Mouse (Mus musculus): ENCODE results near the gene Atp5e.

Atp5e gene

DNA sequence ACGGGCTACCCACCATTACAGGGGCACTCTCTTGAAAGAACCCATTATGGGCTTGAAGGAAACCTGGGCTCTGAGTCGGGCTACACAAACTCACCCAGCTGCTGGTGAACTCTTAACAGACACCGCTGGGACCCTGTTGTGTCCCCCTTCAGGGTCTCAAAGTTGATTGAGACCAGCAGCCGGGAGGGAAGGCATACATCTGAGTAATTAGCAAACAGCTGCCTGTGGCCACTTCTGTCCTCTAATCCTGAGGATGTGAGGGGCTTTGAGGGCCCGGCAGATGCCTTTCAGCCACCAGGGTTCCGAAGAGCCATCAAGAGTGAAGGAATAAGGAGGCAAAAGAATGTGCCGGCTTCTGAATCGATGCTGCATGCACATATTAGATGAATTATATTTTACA, 17.0 kb downstream of the Atp5e start:
- DNase-seq (ENCODE audit: low spot score in 2 of 2), result no peak

DNA sequence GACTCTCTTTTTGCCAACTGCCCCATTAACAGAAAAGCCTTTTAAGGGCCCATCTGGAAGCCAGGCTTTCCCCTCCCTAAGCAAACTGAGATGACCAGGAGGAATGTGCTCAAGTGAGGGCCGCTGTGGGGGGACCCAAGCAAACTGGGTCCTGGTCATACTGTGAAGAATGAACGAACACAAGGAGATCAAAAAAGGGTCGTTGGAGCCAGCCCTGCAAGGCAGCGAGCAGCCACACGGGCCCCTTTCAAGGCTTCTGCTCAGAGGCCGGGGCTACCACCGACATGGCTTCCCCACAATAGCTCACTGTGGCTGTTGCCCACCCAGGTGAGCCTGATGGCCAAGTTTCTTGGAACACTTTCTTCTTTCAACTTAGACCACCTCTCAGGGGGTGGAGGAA, 17.4 kb downstream of the Atp5e start:
- DNase-seq (ENCODE audit: low spot score in 2 of 2), result no peak

DNA sequence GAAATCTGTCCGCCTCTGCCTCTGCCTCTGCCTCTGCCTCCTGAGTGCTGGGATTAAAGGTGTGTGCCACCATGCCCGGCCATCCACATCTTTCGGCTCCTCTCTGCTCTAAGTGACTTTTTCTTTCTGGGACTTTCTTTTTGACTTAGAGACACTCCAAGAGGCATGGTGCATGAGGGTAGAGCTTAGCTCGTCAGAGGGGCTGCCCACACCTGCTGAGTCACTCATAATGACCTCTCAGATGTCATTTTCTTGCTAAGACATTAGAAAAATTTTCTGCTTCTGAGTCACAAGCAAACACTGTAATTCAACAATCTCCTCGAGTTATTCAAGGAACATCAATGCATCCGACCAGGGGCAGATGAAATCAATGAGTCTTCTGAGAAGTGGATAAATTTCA, 18.9 kb downstream of the Atp5e start:
- no peak for DNase-seq (ENCODE audit: low spot score in 2 of 2)

DNA sequence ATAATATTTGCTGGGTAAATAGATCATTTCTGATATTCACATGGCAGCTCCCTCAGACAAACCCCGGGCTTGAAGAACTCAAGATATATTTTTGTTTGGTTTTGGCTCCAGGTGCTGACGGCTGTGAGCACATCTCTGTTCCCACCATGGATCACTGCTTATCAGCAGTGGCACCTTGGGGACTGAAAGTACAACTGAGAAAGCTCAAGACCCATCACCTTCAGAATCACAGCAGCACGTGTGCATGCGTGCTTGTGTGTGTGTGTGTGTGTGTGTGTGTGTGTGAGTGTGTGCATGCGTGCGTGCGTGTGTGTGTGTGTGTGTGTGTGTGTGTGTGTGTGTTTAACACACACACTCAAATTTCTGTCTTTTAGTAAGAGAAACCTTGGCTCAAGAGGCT, 19.5 kb downstream of the Atp5e start:
- no peak for DNase-seq (ENCODE audit: low spot score in 2 of 2)

DNA sequence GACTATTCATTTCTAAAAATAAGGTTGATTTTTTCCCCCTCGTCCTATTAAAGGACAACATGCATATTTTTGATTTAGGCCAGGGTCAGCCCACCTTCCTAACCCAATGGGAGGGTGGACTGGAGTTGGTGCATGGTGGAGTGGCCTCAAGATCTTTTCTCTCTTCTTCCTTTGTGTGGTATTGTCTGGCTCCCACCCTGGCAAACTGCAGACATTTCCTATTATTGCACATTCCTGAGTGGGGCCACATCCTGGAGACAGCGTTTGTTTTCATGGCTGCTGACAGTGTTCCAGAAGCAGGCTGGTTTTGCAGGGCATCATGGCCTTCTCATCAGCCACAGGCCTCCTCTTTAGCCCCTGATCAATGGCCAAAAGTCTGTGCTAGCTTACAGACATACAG, 20.9 kb downstream of the Atp5e start:
- DNase-seq (ENCODE audit: low spot score in 2 of 2), result no peak

DNA sequence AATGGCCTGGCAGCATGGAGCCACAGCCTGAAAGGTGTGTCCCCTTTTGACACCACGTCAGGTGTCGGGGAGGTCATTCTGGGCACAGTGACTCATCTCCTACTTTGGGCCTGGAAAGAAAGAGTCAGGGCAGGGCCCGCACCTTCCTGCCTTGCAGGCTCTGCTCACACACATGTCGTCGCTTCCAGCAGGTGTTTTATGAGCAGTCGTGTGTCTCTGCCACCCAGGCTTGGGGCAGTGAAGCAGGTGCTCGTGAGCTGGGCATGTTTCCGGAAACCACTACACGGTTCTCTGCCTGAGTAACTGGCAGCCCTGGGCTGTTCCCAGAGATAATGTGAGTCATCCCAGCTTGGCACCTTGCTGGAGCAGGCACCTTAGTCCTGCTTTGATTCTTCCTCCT, 21.4 kb downstream of the Atp5e start:
- no peak for DNase-seq (ENCODE audit: low spot score in 2 of 2)

DNA sequence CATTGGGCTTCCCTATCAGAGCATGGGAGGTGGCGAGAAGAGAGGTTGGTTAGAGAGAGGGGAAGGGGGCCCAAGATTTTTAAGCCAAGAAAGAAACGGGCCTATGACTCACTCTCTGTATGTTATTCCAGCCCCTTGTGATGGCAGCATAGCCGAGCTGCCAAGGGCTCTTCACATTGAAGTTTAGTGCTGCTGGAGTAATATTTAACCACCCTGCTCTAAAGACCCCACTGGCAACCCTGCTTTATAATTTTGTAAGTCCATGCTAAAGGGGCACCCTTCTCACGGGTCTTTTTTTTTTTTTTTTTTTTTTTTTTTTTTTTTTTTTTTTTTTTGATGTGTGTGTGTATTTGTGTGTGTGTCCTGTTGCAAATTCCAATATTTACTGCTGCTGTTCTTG, 22.0 kb downstream of the Atp5e start:
- no peak for DNase-seq (ENCODE audit: low spot score in 2 of 2)

DNA sequence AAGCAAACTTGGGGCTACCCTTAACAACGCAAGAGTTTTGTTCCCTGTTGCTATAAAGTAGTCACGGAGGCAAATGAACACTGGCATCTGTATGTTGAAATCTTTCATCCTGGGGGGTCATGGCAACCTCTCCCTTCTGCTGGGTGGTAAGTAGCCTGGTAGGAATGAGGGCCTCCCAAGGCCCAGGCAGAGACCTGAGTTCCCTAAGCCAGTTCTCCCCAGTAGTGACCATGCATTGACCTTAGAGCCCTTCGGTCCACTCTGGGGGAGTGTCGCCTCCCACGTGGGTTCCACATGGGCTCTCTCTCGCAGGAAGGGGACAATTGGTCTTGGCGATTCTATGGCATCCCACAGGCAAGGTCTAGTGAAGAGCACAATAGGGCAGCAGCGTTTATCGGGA, 23.9 kb downstream of the Atp5e start:
- DNase-seq (ENCODE audit: low spot score in 2 of 2), result no peak

DNA sequence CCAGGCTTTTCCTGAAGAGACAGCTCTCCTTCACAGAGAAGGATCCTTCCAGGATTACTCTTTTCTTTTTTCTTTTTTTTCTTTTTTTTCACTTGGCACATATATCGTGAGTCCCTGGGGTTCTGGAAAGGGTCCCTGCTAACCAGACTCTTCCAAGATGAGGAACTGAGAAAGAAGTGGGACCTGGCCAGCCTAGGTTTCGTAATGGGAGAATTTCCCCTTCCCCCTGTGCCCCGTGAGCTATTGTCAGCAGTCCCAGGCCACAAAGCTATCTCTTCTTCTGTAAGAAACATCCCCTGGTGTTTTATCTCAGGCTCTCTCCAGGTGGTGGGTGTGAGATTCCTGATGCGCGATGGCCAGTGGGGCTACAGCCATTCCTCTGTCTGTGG, 24.5 kb downstream of the Atp5e start:
- no peak for DNase-seq (ENCODE audit: low spot score in 2 of 2)

DNA sequence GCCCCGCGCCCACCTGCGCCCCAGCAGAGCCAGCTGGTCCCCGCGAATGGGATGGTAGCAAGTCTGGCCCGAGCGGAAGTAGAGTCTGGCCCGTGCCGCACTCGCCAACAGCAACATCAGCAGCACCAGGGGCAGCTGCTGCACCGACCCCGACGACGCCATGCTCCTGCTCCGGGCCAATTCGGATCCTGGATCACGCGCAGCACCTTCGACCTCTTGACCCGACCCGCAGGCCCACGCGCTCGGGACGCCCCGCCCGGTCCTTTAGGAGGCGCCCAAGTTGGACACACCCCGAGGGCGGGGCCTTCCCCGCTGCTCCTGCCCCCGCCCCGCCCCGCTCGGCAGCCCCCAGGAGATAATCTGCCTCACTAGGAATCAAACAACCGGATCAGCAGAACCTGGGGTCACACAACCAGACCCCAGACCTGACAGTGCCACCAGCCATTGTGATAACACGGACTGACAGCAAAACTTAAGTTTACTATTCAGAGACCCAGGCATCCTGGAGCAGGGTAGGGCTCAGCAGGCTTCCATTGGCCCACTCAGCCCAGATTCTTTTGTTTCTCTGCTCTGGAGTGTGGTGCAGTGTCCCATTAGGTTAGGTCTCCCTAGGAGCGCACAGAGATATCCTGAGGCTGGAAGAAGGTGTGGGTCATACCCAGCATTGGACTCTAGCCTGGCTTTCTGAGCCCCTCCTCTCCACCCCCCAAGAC, 25.0 kb downstream of the Atp5e start, which contains the start of gene Ctsz:
Ctsz (minus strand) TSS at position 303 of the 713 bp plus-strand sequence.
- DNase-seq (ENCODE audit: low spot score in 2 of 2), result peak; percentile 54 to 66

DNA sequence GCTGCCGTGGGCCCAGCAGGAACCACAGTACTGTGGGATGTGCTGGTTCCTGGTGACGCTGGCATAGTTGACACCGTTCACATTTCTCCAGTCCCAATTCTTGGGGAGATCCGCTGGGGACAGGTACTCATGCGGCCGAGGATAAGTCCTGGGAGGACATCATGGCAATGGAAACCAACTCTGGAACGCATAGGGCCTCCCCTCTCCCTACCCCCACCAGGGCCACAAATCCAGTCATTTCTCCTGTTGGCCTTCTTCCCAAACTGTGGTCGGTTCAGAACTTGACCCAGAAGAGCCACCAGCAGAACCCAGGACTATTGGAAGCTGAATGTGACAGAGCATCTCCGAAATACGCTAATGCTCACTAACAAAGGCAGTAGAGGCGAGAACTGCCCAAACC, 25.7 kb downstream of the Atp5e start:
- no peak for DNase-seq (ENCODE audit: low spot score in 2 of 2)

DNA sequence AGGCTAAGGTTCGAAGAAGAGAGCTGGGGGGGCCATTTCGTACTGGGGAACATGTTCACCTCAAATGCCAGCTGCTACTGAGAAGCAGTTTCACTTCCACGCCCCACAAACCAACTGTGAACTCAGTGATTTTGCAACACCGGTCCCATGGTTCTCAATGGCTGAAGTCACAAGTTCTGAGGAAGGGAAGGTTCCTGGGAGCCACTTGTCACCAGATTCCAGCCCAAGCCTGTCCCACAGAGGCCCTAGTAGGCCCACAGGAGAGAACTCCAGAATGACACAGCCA, 26.3 kb downstream of the Atp5e start:
- DNase-seq (ENCODE audit: low spot score in 2 of 2), result no peak

DNA sequence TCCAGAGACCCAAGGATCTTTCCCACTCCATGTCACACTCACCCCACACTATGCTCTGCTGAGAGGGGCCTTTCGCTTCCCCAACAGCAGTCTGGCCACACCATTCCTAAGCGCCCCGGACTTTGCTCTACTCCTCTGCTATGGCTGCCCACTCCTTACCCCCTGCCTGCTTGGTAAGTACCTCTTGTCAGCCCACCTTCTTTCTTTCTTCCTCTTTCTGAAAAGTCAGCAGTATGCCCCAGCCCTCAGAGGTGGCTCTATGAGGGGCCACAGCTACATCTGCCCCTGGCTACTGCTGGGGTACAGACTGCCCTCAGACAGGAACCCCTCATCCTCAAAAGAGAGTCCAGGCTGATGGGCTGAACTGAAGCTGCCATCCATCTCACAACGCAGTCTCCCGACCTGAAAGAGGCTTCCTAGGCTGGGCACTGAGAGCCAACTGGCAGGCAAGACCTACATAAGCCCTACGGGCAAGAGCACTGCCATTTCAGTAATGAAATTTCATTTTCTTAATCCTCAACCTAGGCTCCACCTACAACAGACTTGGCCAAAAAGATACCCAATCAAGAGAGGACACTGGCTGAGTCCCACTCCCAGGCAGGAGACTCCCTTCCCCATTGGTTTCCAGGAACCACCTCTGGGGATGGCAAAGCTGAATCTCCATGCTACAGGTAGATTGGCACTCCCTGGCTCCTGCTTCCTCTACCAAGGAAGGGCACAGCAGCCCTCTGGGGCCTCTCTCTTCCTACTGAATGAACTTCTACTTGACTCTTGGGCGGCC, 26.8 kb downstream of the Atp5e start:
- no peak for DNase-seq (ENCODE audit: low spot score in 2 of 2)

DNA sequence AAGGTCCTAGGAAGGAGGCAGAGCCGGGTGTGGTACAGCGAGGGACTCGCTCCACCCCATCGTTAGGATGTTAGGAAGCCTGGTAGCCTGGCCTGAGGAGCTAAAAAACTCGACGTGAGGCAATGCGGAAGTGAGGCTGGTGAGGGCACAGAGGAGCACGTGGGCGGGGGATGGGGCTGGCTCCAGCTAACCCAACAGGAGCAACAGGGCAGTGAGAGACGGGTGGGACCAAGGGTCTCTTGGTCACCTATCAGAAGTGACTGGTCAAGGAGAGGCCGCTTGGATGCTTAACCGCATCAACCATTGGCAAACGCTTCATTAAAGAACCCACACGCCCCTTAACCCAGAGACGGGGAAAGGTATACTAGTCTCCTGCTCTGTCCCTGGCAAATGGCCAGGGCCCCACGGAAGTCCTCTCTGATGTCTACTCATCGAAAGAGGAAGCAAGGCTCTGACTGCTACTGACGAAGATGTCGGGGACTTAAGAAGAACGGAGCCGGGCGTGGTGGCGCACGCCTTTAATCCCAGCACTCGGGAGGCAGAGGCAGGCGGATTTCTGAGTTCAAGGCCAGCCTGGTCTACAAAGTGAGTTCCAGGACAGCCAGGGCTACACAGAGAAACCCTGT, 27.7 kb downstream of the Atp5e start:
- DNase-seq (ENCODE audit: low spot score in 2 of 2), result no peak

DNA sequence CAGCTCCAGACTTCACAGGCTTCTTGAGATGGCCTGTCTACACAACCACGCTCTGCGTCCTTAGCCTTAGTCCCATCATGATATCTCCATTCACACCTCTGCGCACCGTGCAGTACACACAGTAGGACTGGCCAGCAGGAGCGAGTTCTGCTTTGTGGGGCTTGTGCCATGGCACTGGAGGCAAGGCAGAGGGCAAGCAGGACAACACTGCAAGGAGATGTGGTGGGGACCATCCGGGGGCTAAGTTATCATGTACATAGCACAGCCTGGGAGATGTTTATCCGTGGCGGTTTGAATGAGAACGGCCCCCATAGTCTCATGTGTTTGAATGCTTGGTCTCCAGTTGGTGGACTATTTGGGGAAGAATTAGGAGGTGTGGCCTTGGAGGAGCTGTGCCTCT, 29.0 kb downstream of the Atp5e start:
- no peak for DNase-seq (ENCODE audit: low spot score in 2 of 2)

DNA sequence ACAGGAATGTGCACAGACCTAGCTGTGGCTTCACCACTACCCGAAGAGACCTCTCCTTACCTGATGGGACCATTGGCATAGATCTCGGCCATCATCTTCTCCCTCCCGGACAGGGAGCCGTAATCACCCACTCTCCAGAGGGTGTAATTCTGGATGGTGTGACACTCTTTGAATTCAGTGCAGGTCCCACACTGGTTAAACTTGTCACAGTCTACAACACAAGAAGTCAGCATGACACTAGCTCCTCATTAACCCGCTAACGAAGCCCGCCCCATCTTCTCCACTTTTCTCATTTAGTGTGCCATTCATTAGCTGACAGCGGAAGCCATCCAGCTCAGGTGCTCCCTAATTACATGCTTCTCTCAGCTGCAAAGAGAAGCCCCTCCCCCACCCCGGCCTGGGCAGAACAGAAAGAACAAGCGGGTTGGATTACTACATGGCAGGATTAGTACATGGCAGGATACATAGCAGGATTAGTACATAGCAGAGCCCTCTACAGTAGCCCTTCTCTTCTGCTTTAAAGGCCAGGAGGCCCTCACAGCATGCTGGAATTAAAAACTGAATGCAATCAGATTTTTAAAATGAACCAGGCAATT, 34.8 kb downstream of the Atp5e start:
- no peak for DNase-seq (ENCODE audit: low spot score in 2 of 2)

DNA sequence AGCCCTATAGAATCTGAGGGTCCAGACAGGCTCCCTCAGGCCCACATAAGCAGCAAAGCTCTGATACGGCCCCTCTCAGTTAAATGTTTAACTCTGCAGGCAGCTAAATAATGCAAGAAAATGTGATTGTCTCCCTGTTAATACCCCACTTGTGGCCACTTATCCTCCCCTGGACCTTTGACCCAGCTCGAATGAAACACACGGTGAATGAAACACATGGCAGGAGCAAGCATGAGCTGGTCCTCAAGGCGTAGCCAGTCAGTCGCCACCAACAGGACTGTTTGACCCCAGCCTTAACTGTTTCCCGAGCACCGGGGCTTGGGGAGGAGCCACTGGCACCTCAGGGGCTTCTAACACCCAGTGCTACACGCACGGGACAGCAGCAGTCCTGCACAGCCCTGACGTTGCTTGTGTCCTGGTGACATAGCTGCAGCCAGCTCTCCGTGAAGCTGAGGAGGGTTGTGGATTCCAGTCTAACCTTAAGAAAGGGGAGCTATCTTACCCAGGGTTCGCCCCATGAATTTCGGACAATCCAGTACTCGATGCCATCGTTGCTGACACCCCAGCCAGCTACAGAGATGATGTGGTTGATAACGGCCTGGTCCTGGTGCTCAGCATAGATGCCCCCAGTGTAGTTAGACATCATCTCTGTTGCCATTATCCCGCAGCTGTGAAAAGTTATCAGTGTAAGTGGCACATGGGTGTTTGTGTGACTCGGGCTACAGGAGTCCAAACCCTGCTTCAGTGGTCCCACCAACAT, 35.6 kb downstream of the Atp5e start:
- no peak for DNase-seq (ENCODE audit: low spot score in 2 of 2)

DNA sequence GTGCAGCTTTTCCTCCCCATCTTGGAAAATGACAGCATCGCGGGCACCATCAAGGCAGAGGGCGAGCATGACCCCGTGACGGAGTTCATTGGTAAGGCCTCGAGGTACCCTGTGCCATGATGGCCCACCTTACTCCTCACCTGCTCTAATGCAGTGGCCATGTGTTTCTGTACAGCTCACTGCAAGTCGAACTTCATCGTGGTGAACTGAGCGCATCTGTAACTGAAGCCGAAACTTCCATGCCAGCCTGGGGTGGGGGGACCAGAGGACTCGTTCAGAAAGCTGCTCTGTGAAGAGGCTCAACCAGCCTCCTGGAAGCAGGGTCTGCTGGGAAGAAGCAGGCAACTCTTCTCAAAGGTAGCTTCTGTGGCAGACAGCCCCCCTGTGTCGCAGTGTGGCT, 37.0 kb downstream of the Atp5e start:
- DNase-seq (ENCODE audit: low spot score in 2 of 2), result no peak

DNA sequence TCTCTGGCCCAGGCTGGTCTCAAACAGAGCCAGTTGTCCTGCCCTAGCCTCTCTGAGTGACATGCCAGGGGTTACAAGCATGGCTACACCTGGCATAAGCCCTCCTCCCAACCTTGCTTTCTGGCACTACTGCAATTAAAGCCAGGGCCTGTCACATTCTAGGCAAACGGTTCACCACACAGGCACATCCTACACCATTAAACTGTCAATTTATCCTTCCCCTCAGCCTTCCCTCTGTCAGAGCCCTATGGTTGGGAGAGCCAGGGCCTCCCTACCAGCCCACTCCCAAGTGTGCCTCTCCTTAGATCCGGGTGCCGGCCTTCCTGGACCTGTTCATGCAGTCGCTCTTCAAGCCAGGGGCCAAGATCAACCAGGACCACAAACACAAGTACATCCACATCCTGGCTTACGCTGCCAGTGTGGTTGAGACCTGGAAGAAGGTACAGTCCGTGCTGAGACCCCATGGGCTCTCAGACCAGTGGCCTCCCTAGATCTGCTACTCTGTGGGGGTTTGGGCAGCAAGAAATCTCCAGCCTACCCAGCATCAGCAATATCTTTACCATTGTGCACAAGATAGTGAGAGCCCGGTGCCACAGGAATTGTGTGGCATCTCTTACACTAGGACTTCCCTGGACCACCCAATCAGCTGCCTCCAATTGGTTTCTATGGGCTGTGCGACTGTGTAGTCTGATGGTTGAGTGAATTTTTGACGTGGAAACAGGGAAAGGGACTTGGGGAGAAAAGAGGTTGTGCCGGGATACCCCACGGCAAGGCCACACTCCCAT, 39.4 kb downstream of the Atp5e start:
- DNase-seq (ENCODE audit: low spot score in 2 of 2), result no peak

DNA sequence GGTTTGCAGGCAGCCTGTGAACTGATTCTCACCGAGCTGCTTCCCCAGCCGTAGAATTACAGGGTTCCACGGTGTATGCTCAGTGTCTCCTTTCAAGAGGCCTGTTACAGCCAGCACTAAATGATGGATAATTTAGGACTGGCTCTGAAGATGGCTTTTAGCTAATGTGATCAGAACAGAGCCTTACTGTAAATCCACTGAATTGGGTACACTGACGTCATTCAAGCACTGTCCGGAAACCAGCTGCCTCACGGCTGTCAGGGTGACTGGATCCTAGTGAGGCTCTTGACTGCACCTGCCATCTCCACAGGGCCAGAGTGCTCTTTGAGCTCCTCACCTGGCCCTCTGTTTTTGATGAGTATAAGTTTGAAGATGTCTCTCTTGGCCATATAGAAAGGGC, 42.8 kb downstream of the Atp5e start:
- DNase-seq (ENCODE audit: low spot score in 2 of 2), result no peak

DNA sequence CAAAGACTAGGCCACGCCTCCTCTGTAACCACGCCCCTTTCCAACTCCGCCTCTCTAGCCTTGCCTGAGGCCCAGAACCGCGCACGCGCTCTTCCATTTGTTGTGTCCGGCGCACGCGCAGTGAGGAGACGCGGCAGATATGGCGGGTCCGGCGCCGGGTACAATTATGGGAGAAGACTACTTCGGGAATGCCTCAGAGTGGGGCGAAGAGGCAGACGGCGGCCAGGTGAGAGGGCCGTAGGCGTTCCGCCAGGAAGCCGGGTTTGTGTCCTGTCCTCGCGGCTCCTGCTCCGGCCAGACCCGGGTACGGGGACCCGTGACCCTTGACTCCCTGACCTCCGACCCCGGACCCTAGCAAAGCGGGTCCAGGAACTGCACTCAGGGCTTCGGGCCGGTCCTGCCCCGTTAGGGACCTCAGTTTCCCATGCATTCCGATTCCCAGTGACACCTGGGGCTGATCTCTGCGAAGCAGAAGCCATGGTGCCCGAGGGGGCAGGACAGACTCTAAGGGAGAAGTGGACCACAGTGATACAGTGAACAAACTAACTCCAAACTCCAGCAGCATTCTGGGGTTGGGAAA, 48.1 kb downstream of the Atp5e start, which contains the start of gene Nelfcd:
Nelfcd (plus strand) TSS at position 74 of the 580 bp plus-strand sequence.
- DNase-seq (ENCODE audit: low spot score in 2 of 2), result peak; percentile 89 to 90
